Comparison of ENCODE assay signal across 8 mouse cellular contexts in the genomic region with DNA sequence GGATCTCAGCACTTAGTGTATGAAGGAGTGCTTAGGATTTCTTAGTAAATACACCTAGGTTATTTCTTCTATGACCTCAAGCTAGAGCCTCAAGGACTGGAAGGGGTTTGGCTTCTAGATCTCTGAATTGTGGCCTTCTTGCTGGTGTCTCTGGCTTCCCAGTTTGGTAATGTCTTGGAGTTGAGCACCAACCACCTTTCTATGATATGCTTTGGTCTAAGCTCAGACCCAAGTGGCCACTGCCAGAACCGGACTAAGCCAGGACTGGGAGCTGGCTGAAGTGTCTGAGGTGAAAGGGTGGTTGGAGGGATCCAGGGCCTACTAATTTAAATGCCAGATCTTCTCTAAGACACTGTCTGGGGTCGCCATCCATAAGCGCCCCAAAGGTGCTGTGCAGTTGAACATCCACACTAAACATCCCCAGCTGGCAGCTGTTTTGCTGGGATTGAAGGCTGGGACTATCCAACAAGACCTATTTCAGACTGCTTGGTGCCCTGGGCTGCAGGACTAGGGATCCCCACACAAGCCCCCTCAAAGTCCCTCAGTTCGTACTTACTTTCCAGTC. TPM values are rescaled to one million over a fixed set of nuclear protein-coding genes. Genes with fewer than 3 reads are reported as not detected.
DNase-seq lines count a peak whose midpoint lies in the region; ATAC-seq lines count a peak whose summit lies in the region.

No protein-coding gene starts in this region.

- no peaks in the 10 kb centered on the region for H3K36me3 ChIP-seq in embryonic facial prominence, embryonic 14.5 days (ENCODE audit: control insufficient read depth, insufficient read depth, low read length)
- H3K36me3 ChIP-seq in midbrain, embryonic 15.5 days (replicated peaks): no peaks in the 10 kb centered on the region

- H3K9me3 ChIP-seq in embryonic facial prominence, embryonic 14.5 days (ENCODE audit: control insufficient read depth, low read length): no peaks in the 10 kb centered on the region
- no peaks in the 10 kb centered on the region for H3K9me3 ChIP-seq in midbrain, embryonic 15.5 days

- 0 out of 2 replicates have a peak overlapping the region, but pooled peaks have one; percentile 89 for H3K27ac ChIP-seq in embryonic facial prominence, embryonic 14.5 days (replicated peaks; ENCODE audit: low read depth, low read length)
- H3K27ac ChIP-seq in midbrain, embryonic 15.5 days: no peak overlapping the region

- H3K4me1 ChIP-seq in embryonic facial prominence, embryonic 14.5 days (ENCODE audit: control insufficient read depth, insufficient read depth, low read length): peaks cover 13% of the 10 kb centered on the region; the same call in 1 of the 2 replicates
- H3K4me1 ChIP-seq in midbrain, embryonic 15.5 days: peaks cover 47% of the 10 kb centered on the region

- H3K9ac ChIP-seq in embryonic facial prominence, embryonic 14.5 days (ENCODE audit: low read depth, low read length): peak overlapping the region; percentile 71; the same call in 1 of the 2 replicates
- no peak overlapping the region for H3K9ac ChIP-seq in midbrain, embryonic 15.5 days

- DNase-seq in adrenal gland, postnatal 10 days: peak; percentile 32
- no peak for DNase-seq in adrenal gland, adult 8-10 months
- no peak for DNase-seq in embryonic facial prominence, embryonic 14.5 days (ENCODE audit: low spot score)
- peak; percentile 69 for DNase-seq in kidney, adult 18-20 months
- no peak for DNase-seq in urinary bladder, adult 18-20 months (ENCODE audit: low spot score in 2 of 2)
- DNase-seq in urinary bladder, postnatal 4 days (ENCODE audit: low spot score in 2 of 2): no peak

- ATAC-seq in embryonic facial prominence, embryonic 14.5 days (ENCODE audit: low read depth): no peak
- no peak for ATAC-seq in midbrain, embryonic 15.5 days (replicated peaks)
- ATAC-seq in erythroblast, adult 5-6 weeks (replicated peaks; ENCODE audit: low FRiP score, poor library complexity, severe bottlenecking): no peak

- 58% methylated on average over 4 of the region's 4 CpGs for WGBS in embryonic facial prominence, embryonic 14.5 days
- 49% methylated on average over 4 of the region's 4 CpGs for WGBS in midbrain, embryonic 15.5 days

- peak overlapping the region; percentile 84 for H3K4me3 ChIP-seq in embryonic facial prominence, embryonic 14.5 days (ENCODE audit: low read depth, low read length)
- no peak overlapping the region for H3K4me3 ChIP-seq in midbrain, embryonic 15.5 days

- H3K4me2 ChIP-seq in embryonic facial prominence, embryonic 14.5 days (ENCODE audit: low read depth, low read length): peak overlapping the region; percentile 81
- peak overlapping the region; percentile 88; the same call in 1 of the 2 replicates for H3K4me2 ChIP-seq in midbrain, embryonic 15.5 days

- H3K27me3 ChIP-seq in embryonic facial prominence, embryonic 14.5 days (replicated peaks; ENCODE audit: control insufficient read depth, insufficient read depth, low read length): peaks cover 36% of the 10 kb centered on the region
- peaks cover 44% of the 10 kb centered on the region for H3K27me3 ChIP-seq in midbrain, embryonic 15.5 days (replicated peaks)

RNA-seq across cellular contexts. Expression of gene Zfp503, which starts 3.0 kb away (rescaled TPM):
- total RNA-seq in adrenal gland, postnatal 10 days (2021): 10 to 100 TPM; 17.9 to 25.1 TPM
- 10 to 100 TPM; 30.6 to 41.2 (median 34.7) TPM for total RNA-seq in adrenal gland, adult 8-10 months (2022)
- 10.6 and 13.6 TPM in 2 replicates for polyA plus RNA-seq in embryonic facial prominence, embryonic 14.5 days (2014; fragmentation: Nextera tagmentation; extraction: Ambion mirVana)
- polyA plus RNA-seq in midbrain, embryonic 15.5 days (2015; fragmentation: Nextera tagmentation; extraction: Ambion mirVana): 5.8 and 5.9 TPM in 2 replicates
- total RNA-seq in erythroblast, adult 5-6 weeks (2015; ENCODE audit: low replicate concordance): 0.38 TPM in 1 of 2 replicates, not detected in the other
- 0.60 TPM in 1 of 2 replicates, not detected in the other for total RNA-seq in erythroblast, adult 5-6 weeks (2017; ENCODE audit: low replicate concordance)

RNA-seq across cellular contexts. Expression of gene Lrmda, which starts 27.1 kb away (rescaled TPM):
- 1 to 10 TPM; 3.6 to 4.9 TPM for total RNA-seq in adrenal gland, postnatal 10 days (2021)
- total RNA-seq in adrenal gland, adult 8-10 months (2022): 1 to 10 TPM; 3.4 to 8.5 (median 5.7) TPM
- 0.24 and 0.97 TPM in 2 replicates for polyA plus RNA-seq in embryonic facial prominence, embryonic 14.5 days (2014; fragmentation: Nextera tagmentation; extraction: Ambion mirVana)
- 0.31 and 0.32 TPM in 2 replicates for polyA plus RNA-seq in midbrain, embryonic 15.5 days (2015; fragmentation: Nextera tagmentation; extraction: Ambion mirVana)
- 2.1 TPM in 1 of 2 replicates, not detected in the other for total RNA-seq in erythroblast, adult 5-6 weeks (2015; ENCODE audit: low replicate concordance)
- total RNA-seq in erythroblast, adult 5-6 weeks (2017; ENCODE audit: low replicate concordance): 1.5 and 16.0 TPM in 2 replicates

Comparison
In these comparisons a context has a peak if more than half of its experiments do, and no peak if none do; other contexts are left out.
1. DNase-seq: peak in adrenal gland, postnatal 10 days (single experiment) and kidney, adult 18-20 months (single experiment); none in adrenal gland, adult 8-10 months (single experiment), embryonic facial prominence, embryonic 14.5 days (single experiment), urinary bladder, adult 18-20 months (0 of 2) and urinary bladder, postnatal 4 days (0 of 2).
2. RNA of gene Zfp503, which starts 3.0 kb away (total RNA-seq): 30.6 to 41.2 TPM in adrenal gland, adult 8-10 months and 17.9 to 25.1 TPM in adrenal gland, postnatal 10 days; 0.38 to 0.60 TPM in erythroblast, adult 5-6 weeks; every median in the first group is over 10 times any median in the second.